Mouse (Mus musculus): ENCODE data around the gene Slc25a44. TPM values are rescaled to one million over a fixed set of nuclear protein-coding genes. Genes with fewer than 3 reads are reported as not detected.
A peak's percentile ranks its signal among the peaks of the same experiment; 100 is the strongest.

Gene Slc25a44
- polyA plus RNA-seq, 1 experiment = 57.6 TPM

GRCm38 (mm10) chr3:88422020-88422720, 2.8 kb downstream of the Slc25a44 start:
- H3K27ac ChIP-seq (ENCODE audit: insufficient read depth, low read length) = peak overlapping the region; percentile 25
- no peak for TF ChIP-seq POLR2A (IDR thresholded peaks at IDR 0.05; ENCODE audit: borderline replicate concordance, insufficient read depth, low read length)
- TF ChIP-seq CTCF (IDR thresholded peaks at IDR 0.05; ENCODE audit: borderline replicate concordance, insufficient read depth, low read depth, low read length) = no peak
- peaks cover 40% of the 10 kb centered on the region for H3K4me1 ChIP-seq (ENCODE audit: control insufficient read depth, insufficient read depth, low read length)
- no peaks in the 10 kb centered on the region for H3K27me3 ChIP-seq (ENCODE audit: control insufficient read depth, insufficient read depth, low read length)
- WGBS = 5% methylated on average over 9 of the region's 9 CpGs
- peak; percentile 76 to 81 for DNase-seq
- peak overlapping the region; percentile 23 for H3K4me3 ChIP-seq (replicated peaks; ENCODE audit: insufficient read depth, low read depth, low read length)

- H3K27ac ChIP-seq (ENCODE audit: insufficient read depth, low read length) = no peak overlapping the region
- H3K27me3 ChIP-seq (ENCODE audit: control insufficient read depth, insufficient read depth, low read length) = no peaks in the 10 kb centered on the region
- H3K4me3 ChIP-seq (replicated peaks; ENCODE audit: insufficient read depth, low read depth, low read length) = no peak overlapping the region
- TF ChIP-seq CTCF (IDR thresholded peaks at IDR 0.05; ENCODE audit: borderline replicate concordance, insufficient read depth, low read depth, low read length) (no peak), POLR2A (IDR thresholded peaks at IDR 0.05; ENCODE audit: borderline replicate concordance, insufficient read depth, low read length) (no peak)
- WGBS = 90% methylated on average over 19 of the region's 19 CpGs
- DNase-seq = no peak
- H3K4me1 ChIP-seq (ENCODE audit: control insufficient read depth, insufficient read depth, low read length) = peaks cover 48% of the 10 kb centered on the region
These were observed 4.2 kb downstream of the Slc25a44 start for GRCm38 (mm10) chr3:88420771-88421170.

GRCm38 (mm10) chr3:88418016-88418415, 6.9 kb downstream of the Slc25a44 start:
- Histone ChIP-seq H3K4me3 (replicated peaks; ENCODE audit: insufficient read depth, low read depth, low read length) (no peak overlapping the region), H3K27me3 (ENCODE audit: control insufficient read depth, insufficient read depth, low read length) (no peaks in the 10 kb centered on the region), H3K27ac (ENCODE audit: insufficient read depth, low read length) (no peak overlapping the region), H3K4me1 (ENCODE audit: control insufficient read depth, insufficient read depth, low read length) (peaks cover 58% of the 10 kb centered on the region)
- DNase-seq = no peak
- WGBS = 74% methylated on average over 6 of the region's 6 CpGs
- TF ChIP-seq CTCF (IDR thresholded peaks at IDR 0.05; ENCODE audit: borderline replicate concordance, insufficient read depth, low read depth, low read length) (no peak), POLR2A (IDR thresholded peaks at IDR 0.05; ENCODE audit: borderline replicate concordance, insufficient read depth, low read length) (no peak)

GRCm38 (mm10) chr3:88415668-88416067, 9.3 kb downstream of the Slc25a44 start:
- DNase-seq = no peak
- H3K27ac ChIP-seq (ENCODE audit: insufficient read depth, low read length) = no peak overlapping the region
- TF ChIP-seq POLR2A (IDR thresholded peaks at IDR 0.05; ENCODE audit: borderline replicate concordance, insufficient read depth, low read length) (no peak), CTCF (IDR thresholded peaks at IDR 0.05; ENCODE audit: borderline replicate concordance, insufficient read depth, low read depth, low read length) (no peak)
- H3K4me1 ChIP-seq (ENCODE audit: control insufficient read depth, insufficient read depth, low read length) = peaks cover 49% of the 10 kb centered on the region
- no peaks in the 10 kb centered on the region for H3K27me3 ChIP-seq (ENCODE audit: control insufficient read depth, insufficient read depth, low read length)
- 87% methylated on average over 4 of the region's 4 CpGs for WGBS
- H3K4me3 ChIP-seq (replicated peaks; ENCODE audit: insufficient read depth, low read depth, low read length) = no peak overlapping the region

GRCm38 (mm10) chr3:88412636-88413035, 12.3 kb downstream of the Slc25a44 start:
- Histone ChIP-seq H3K27ac (ENCODE audit: insufficient read depth, low read length) (no peak overlapping the region), H3K27me3 (ENCODE audit: control insufficient read depth, insufficient read depth, low read length) (no peaks in the 10 kb centered on the region), H3K4me1 (ENCODE audit: control insufficient read depth, insufficient read depth, low read length) (peaks cover 29% of the 10 kb centered on the region), H3K4me3 (replicated peaks; ENCODE audit: insufficient read depth, low read depth, low read length) (no peak overlapping the region)
- TF ChIP-seq CTCF (IDR thresholded peaks at IDR 0.05; ENCODE audit: borderline replicate concordance, insufficient read depth, low read depth, low read length) (no peak), POLR2A (IDR thresholded peaks at IDR 0.05; ENCODE audit: borderline replicate concordance, insufficient read depth, low read length) (no peak)
- WGBS = 85% methylated on average over 11 of the region's 11 CpGs
- no peak for DNase-seq

GRCm38 (mm10) chr3:88411681-88412080, 13.3 kb downstream of the Slc25a44 start:
- H3K4me3 ChIP-seq (replicated peaks; ENCODE audit: insufficient read depth, low read depth, low read length) = no peak overlapping the region
- no peak for DNase-seq
- no peak overlapping the region for H3K27ac ChIP-seq (ENCODE audit: insufficient read depth, low read length)
- TF ChIP-seq CTCF (IDR thresholded peaks at IDR 0.05; ENCODE audit: borderline replicate concordance, insufficient read depth, low read depth, low read length) (no peak), POLR2A (IDR thresholded peaks at IDR 0.05; ENCODE audit: borderline replicate concordance, insufficient read depth, low read length) (no peak)
- no peaks in the 10 kb centered on the region for H3K27me3 ChIP-seq (ENCODE audit: control insufficient read depth, insufficient read depth, low read length)
- H3K4me1 ChIP-seq (ENCODE audit: control insufficient read depth, insufficient read depth, low read length) = peaks cover 26% of the 10 kb centered on the region
- 23% methylated on average over 4 of the region's 4 CpGs for WGBS

- Histone ChIP-seq H3K27me3 (ENCODE audit: control insufficient read depth, insufficient read depth, low read length) (no peaks in the 10 kb centered on the region), H3K27ac (ENCODE audit: insufficient read depth, low read length) (no peak overlapping the region; the same call in 1 of the 2 replicates), H3K4me1 (ENCODE audit: control insufficient read depth, insufficient read depth, low read length) (peaks cover 18% of the 10 kb centered on the region), H3K4me3 (replicated peaks; ENCODE audit: insufficient read depth, low read depth, low read length) (no peak overlapping the region)
- TF ChIP-seq CTCF (IDR thresholded peaks at IDR 0.05; ENCODE audit: borderline replicate concordance, insufficient read depth, low read depth, low read length) (no peak), POLR2A (IDR thresholded peaks at IDR 0.05; ENCODE audit: borderline replicate concordance, insufficient read depth, low read length) (no peak)
- WGBS = 31% methylated on average over 7 of the region's 7 CpGs
- no peak for DNase-seq
These were observed 14.3 kb downstream of the Slc25a44 start for GRCm38 (mm10) chr3:88410645-88411031.

Data from cerebellum, adult 2 months (tissue).